Mouse (Mus musculus): Measurements from ENCODE around the gene Mpz.

DNA sequence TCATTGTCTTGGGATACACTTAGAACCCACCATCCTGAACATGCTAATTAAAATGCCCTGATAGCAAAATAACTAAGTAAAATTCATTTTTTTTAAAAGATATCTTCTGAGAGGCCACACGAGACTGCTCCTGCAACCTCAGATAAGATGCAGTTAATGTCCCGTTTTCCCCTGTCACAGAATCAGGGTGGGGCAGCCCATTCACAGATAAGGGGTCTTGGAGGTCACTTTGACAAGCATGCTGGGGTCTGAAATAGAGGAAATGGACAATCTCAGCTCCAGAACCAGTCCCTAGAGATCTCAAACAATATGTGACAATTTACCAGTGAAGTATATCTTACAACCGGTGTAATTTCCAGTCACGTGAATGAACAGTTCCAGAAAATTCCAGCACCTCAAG lies 34.2 kb upstream of the Mpz start:
- TF ChIP-seq CTCF (IDR thresholded peaks at IDR 0.05; ENCODE audit: low read depth) (no peak), EP300 (IDR thresholded peaks at IDR 0.05; ENCODE audit: low read depth) (no peak)

Data from heart, postnatal 0 days (tissue).